Mouse (Mus musculus) embryonic facial prominence, embryonic 11.5 days (tissue): ENCODE results near the gene Mpped1. TPM values are rescaled to one million over a fixed set of nuclear protein-coding genes. Genes with fewer than 3 reads are reported as not detected.

ENCODE experiments used
- ATAC-seq: fragments of 200-750 bp; cut with Nextera tagmentation; replicated peaks from 2 replicates; pipeline ENCODE4 v1.8.0; 2017; ENCODE audit warnings: low read depth; ENCODE audit not compliant: insufficient number of reproducible peaks, low FRiP score, low TSS enrichment
- DNase-seq: peaks from one replicate; pipeline ENCODE4 v3.0.0-alpha.2; 2015; ENCODE audit warnings: low spot score
- H3K27ac ChIP-seq: fragments of 300-500 bp; sonication (generic); replicated peaks from 2 replicates; pipeline ENCODE4 v1.5.1; 2014; ENCODE audit warnings: mild to moderate bottlenecking, low read depth, low read length, control low read depth
- H3K27me3 ChIP-seq: fragments of 300-500 bp; sonication (generic); 2 replicates; pipeline ENCODE4 v1.6.1; 2014; ENCODE audit warnings: mild to moderate bottlenecking, low read length, moderate library complexity, mixed read lengths; ENCODE audit not compliant: control insufficient read depth, insufficient read depth
- H3K36me3 ChIP-seq: fragments of 300-500 bp; sonication (generic); replicated peaks from 2 replicates; pipeline ENCODE4 v1.6.1; 2014; ENCODE audit warnings: low read depth, mild to moderate bottlenecking, low read length, moderate library complexity, mixed read lengths; ENCODE audit not compliant: control insufficient read depth, insufficient read depth
- H3K4me1 ChIP-seq: fragments of 300-500 bp; sonication (generic); 2 replicates; pipeline ENCODE4 v1.6.1; 2014; ENCODE audit warnings: low read length, mixed read lengths; ENCODE audit not compliant: control insufficient read depth, insufficient read depth
- H3K4me2 ChIP-seq: fragments of 300-500 bp; sonication (generic); 2 replicates; pipeline ENCODE4 v1.6.1; 2014; ENCODE audit warnings: low read depth, mild to moderate bottlenecking, control low read depth, low read length, moderate library complexity
- H3K4me3 ChIP-seq: fragments of 300-500 bp; sonication (generic); 2 replicates; pipeline ENCODE4 v1.5.1; 2014; ENCODE audit warnings: low read depth, low read length, control low read depth
- H3K9ac ChIP-seq: fragments of 300-500 bp; sonication (generic); replicated peaks from 2 replicates; pipeline ENCODE4 v1.6.1; 2014; ENCODE audit warnings: mild to moderate bottlenecking, control low read depth, low read length
- H3K9me3 ChIP-seq: fragments of 300-500 bp; sonication (generic); replicated peaks from 2 replicates; pipeline ENCODE4 v1.6.1; 2016; ENCODE audit warnings: mild to moderate bottlenecking, low read length, inconsistent platforms, mixed read lengths; ENCODE audit not compliant: control insufficient read depth
- WGBS: fragments of 180-500 bp; shearing (Covaris S2); extraction: QIAGEN DNeasy Blood & Tissue Kit; methylation state at CpG from one replicate; pipeline ENCODE4 v1.1.7; 2014; 5-methylcytosine and 5-hydroxymethylcytosine counted together
- polyA plus RNA-seq: library from polyadenylated mRNA; unstranded; fragments of >200 nt; fragmentation: Nextera tagmentation; extraction: Ambion mirVana; gene quantifications from 2 replicates; pipeline ENCODE4 v1.2.1, GENCODE M21; 2014

The Mpped1 gene
- polyA plus RNA-seq, 1 experiment from 2014 or later = 6.3 TPM

DNA sequence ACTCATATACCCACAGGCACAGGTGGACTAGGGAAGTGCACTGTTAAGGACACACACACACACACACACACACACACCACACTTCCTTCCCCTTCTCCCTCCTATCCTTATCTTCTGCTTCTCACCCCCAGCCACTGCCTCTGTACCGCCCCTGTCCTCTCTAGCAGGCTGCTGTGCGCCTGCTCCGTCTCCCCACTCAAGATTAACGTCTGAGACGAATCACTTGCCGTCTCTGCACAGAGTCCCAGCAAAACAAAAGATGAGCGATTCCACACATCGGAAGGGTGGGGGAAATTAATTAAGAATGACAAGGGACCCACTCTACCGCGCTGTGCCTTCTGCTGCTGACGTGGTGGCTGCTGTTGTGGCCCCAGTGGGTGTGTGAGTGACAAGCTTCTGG lies 66.5 kb downstream of the Mpped1 start:
- no peak overlapping the region for H3K4me3 ChIP-seq
- no peaks in the 10 kb centered on the region for H3K9me3 ChIP-seq
- no peaks in the 10 kb centered on the region for H3K27me3 ChIP-seq
- H3K4me2 ChIP-seq = no peak overlapping the region
- no peaks in the 10 kb centered on the region for H3K4me1 ChIP-seq
- no peak overlapping the region for H3K9ac ChIP-seq
- ATAC-seq = no peak
- DNase-seq = no peak
- no peaks in the 10 kb centered on the region for H3K36me3 ChIP-seq
- WGBS = 65% methylated on average over 11 of the region's 11 CpGs
- no peak overlapping the region for H3K27ac ChIP-seq

DNA sequence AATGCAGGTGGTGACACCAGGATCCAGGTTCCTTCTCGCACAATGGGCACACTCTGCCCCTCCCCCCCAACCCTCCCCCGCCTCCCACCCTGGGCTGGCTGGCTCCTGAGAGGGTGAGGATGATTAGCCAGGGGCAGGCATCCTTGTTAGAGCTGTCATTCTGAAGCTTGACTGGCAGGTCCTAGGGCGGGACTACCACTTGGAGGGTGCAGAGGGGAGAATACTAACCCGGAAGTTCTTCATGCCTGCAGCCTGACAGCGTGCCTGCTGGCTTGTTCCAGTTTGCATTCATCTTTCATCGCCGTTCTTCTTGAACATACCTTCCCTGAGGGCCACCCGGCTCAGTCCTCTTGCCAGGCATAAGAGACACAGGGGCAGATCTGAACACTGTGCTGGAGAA lies 67.3 kb downstream of the Mpped1 start:
- DNase-seq (peak; percentile 36), ATAC-seq (no peak)
- H3K4me2 ChIP-seq = no peak overlapping the region
- no peak overlapping the region for H3K27ac ChIP-seq
- H3K9me3 ChIP-seq = no peaks in the 10 kb centered on the region
- 28% methylated on average over 8 of the region's 8 CpGs for WGBS
- H3K4me1 ChIP-seq = no peaks in the 10 kb centered on the region
- H3K36me3 ChIP-seq = no peaks in the 10 kb centered on the region
- no peak overlapping the region for H3K4me3 ChIP-seq
- no peaks in the 10 kb centered on the region for H3K27me3 ChIP-seq
- no peak overlapping the region for H3K9ac ChIP-seq

DNA sequence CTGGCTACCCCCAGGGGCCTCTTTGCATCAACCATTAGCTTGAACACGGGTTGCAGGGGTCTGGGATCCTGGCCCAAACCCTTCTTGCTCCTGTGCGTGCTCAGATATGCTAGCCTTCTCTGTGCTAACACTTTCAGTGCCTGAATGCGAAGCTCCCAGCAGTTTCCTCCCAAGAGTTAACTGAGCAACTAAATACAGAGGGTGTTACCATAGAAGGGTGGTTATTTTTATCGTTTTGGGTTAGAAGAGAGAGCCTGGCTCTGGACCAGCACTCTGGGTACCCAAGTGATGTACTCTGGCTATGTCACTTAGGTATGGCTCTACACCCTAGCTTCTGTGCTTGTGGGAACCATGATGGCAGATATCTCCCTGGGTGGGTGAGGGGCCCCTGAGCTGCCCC lies 68.2 kb downstream of the Mpped1 start:
- Histone ChIP-seq H3K4me2 (no peak overlapping the region), H3K36me3 (no peaks in the 10 kb centered on the region), H3K4me1 (no peaks in the 10 kb centered on the region), H3K9me3 (no peaks in the 10 kb centered on the region), H3K4me3 (no peak overlapping the region), H3K27ac (no peak overlapping the region), H3K9ac (no peak overlapping the region), H3K27me3 (no peaks in the 10 kb centered on the region)
- DNase-seq (no peak), ATAC-seq (no peak)
- 71% methylated on average over 4 of the region's 4 CpGs for WGBS

DNA sequence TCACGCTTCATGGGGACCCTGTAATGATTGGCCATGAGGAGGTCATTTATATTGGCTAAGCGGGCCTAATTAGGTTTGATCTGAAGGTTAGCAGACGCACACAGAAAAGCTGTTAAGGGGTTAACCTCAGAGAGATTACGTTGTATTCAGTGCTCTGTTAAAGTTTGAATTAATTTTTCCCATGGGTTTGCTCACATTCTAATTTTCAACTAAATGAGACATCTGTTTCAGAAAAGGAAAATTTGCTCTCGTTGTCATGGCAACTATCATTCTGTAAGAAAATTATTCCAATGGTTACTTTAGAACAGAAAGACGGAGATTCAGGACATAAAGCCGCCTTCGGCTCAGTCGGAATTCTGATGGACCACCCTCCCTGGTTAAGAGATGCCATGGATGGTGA lies 68.9 kb downstream of the Mpped1 start:
- WGBS = 78% methylated on average over 9 of the region's 9 CpGs
- no peak overlapping the region for H3K4me2 ChIP-seq
- DNase-seq = no peak
- H3K27ac ChIP-seq = no peak overlapping the region
- no peaks in the 10 kb centered on the region for H3K4me1 ChIP-seq
- no peak overlapping the region for H3K9ac ChIP-seq
- H3K4me3 ChIP-seq = no peak overlapping the region
- no peaks in the 10 kb centered on the region for H3K27me3 ChIP-seq
- no peaks in the 10 kb centered on the region for H3K9me3 ChIP-seq
- no peaks in the 10 kb centered on the region for H3K36me3 ChIP-seq
- ATAC-seq = no peak

DNA sequence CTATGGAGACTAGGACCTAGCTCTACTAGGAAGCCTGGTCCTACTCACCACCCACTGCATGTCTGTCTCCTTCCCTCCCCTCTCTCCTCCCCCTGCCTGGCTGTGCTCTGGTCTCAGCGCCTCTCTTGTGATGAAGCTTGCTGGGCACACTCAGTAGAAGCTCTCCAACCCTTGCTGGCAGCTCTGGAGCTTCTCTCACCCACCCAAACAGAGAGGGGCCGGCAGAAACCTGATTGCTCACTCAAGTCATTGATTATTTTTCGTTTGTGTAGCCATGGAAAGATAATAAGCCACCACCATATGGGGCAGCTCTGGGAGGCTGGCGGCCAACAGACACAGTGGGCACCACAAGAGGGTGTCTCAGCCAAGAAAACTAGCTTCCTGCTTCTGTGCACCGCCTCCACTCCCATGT lies 74.1 kb downstream of the Mpped1 start:
- Histone ChIP-seq H3K36me3 (no peaks in the 10 kb centered on the region), H3K9me3 (no peaks in the 10 kb centered on the region), H3K4me2 (no peak overlapping the region), H3K27ac (no peak overlapping the region), H3K9ac (no peak overlapping the region), H3K27me3 (no peaks in the 10 kb centered on the region), H3K4me3 (no peak overlapping the region), H3K4me1 (no peaks in the 10 kb centered on the region)
- DNase-seq (no peak), ATAC-seq (no peak)
- 75% methylated on average over 5 of the region's 5 CpGs for WGBS

DNA sequence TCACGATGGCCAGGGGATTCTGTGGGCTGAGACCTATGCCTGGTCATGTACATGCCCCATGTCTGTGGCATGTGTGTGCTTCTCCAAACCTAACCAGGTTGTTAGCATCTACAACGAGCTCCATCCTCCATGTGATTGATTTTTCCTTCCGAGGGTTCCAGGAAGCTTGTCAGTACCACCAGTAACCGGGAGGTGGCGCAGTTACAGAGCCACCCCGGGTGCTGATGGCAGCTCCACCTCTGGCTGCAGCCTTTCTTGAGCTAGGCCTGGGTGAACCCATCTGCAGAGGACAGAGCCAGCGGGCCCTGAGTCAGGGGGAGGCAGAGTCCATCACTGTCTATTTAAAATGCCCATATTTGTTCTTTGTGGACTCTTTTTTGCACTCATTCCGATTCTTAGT lies 77.9 kb downstream of the Mpped1 start:
- Histone ChIP-seq H3K9ac (no peak overlapping the region), H3K27me3 (no peaks in the 10 kb centered on the region), H3K4me1 (no peaks in the 10 kb centered on the region), H3K4me2 (no peak overlapping the region), H3K4me3 (no peak overlapping the region), H3K9me3 (no peaks in the 10 kb centered on the region), H3K27ac (no peak overlapping the region), H3K36me3 (no peaks in the 10 kb centered on the region)
- DNase-seq = peak; percentile 72
- no peak for ATAC-seq
- WGBS = 21% methylated on average over 8 of the region's 8 CpGs

DNA sequence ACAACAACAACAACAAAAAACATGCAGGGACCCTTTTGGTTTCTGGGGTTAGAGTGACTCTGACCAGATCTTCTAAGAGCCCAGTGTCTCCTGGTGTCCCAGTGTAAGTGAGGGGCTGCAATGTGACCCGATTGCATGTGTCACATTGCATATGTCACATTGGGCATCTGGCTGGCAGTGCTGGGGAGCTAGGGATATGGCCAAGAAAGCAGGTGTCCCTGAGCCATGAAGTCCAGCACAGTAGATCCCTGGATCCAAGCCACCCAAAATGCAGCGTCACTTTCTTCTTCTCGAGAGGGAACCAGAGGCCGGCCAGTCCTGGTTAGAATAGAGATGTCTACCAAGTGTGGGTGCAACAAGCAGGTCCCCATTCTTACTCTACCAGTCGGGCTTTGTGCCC lies 86.4 kb downstream of the Mpped1 start:
- ATAC-seq (no peak), DNase-seq (no peak)
- Histone ChIP-seq H3K4me2 (no peak overlapping the region), H3K36me3 (no peaks in the 10 kb centered on the region), H3K4me3 (no peak overlapping the region), H3K9ac (no peak overlapping the region), H3K27ac (no peak overlapping the region), H3K4me1 (no peaks in the 10 kb centered on the region), H3K9me3 (no peaks in the 10 kb centered on the region), H3K27me3 (0 out of 2 replicates have a peak, but pooled peaks cover 1% of the 10 kb centered on the region)
- WGBS = 92% methylated on average over 5 of the region's 5 CpGs

DNA sequence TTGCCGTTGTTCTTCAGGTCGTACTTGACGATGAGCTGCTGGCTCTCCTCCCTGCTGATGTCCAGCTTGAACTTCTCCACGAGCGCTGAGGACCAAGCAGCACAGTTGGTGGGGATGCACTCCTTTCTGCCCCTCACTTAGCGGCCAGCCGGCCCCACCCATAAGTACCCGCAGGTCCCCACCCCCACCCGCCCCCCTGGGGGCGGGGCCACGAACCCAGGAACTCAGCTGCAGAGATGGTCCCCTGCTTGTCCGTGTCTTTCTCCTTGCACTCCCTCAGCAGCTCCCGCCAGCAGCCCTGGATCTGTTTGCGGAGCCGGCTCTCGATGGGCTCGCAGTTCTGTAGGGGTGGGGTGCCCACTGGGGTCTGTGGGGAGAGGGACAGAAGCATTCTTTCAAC lies 91.7 kb downstream of the Mpped1 start:
- Histone ChIP-seq H3K27me3 (0 out of 2 replicates have a peak, but pooled peaks cover 2% of the 10 kb centered on the region), H3K4me1 (no peaks in the 10 kb centered on the region), H3K9ac (no peak overlapping the region), H3K27ac (no peak overlapping the region), H3K9me3 (no peaks in the 10 kb centered on the region), H3K36me3 (no peaks in the 10 kb centered on the region), H3K4me2 (no peak overlapping the region), H3K4me3 (no peak overlapping the region)
- ATAC-seq = no peak
- WGBS = 7% methylated on average over 17 of the region's 17 CpGs
- DNase-seq = peak; percentile 15
